Mouse (Mus musculus): ENCODE measurements around the gene Siva1. TPM values are rescaled to one million over a fixed set of nuclear protein-coding genes. Genes with fewer than 3 reads are reported as not detected.

The Siva1 gene
- 36.7 and 42.7 TPM in 2 replicates for polyA plus RNA-seq (2012; ENCODE audit: insufficient read depth, insufficient read length, missing spikeins)

GRCm38 (mm10) chr12:112644180-112644854, at the start of gene Siva1:
TSS of gene Siva1 (plus strand) at chr12:112644679.
- H3K27ac ChIP-seq (replicated peaks; ENCODE audit: low read depth, low read length), result 0 out of 2 replicates have a peak within 1 kb of the TSS, but pooled peaks have one; percentile 6
- H3K4me1 ChIP-seq (ENCODE audit: control insufficient read depth, insufficient read depth, insufficient read length, low read length), result peaks cover 2% of the 10 kb centered on the region; the same call in 1 of the 2 replicates
- H3K4me3 ChIP-seq (ENCODE audit: insufficient read depth, low read depth, low read length), result peak within 1 kb of the TSS; percentile 72

- Histone ChIP-seq H3K4me1 (ENCODE audit: control insufficient read depth, insufficient read depth, insufficient read length, low read length) (peaks cover 71% of the 10 kb centered on the region), H3K4me3 (ENCODE audit: insufficient read depth, low read depth, low read length) (no peak overlapping the region), H3K27ac (replicated peaks; ENCODE audit: low read depth, low read length) (peak overlapping the region; percentile 76)
Observed at GRCm38 (mm10) chr12:112594989-112595388, 49.5 kb upstream of the Siva1 start.

GRCm38 (mm10) chr12:112595626-112596025, 48.9 kb upstream of the Siva1 start:
- no peak overlapping the region for H3K4me3 ChIP-seq (ENCODE audit: insufficient read depth, low read depth, low read length)

GRCm38 (mm10) chr12:112596454-112596853, 48.0 kb upstream of the Siva1 start:
- H3K4me1 ChIP-seq (ENCODE audit: control insufficient read depth, insufficient read depth, insufficient read length, low read length), result peaks cover 60% of the 10 kb centered on the region
- H3K27ac ChIP-seq (replicated peaks; ENCODE audit: low read depth, low read length), result peak overlapping the region; percentile 1; the same call in 1 of the 2 replicates
- H3K4me3 ChIP-seq (ENCODE audit: insufficient read depth, low read depth, low read length), result no peak overlapping the region

More at GRCm38 (mm10) chr12:112595626-112596025, 48.9 kb upstream of the Siva1 start:
- peak overlapping the region; percentile 76 for H3K27ac ChIP-seq (replicated peaks; ENCODE audit: low read depth, low read length)
- H3K4me1 ChIP-seq (ENCODE audit: control insufficient read depth, insufficient read depth, insufficient read length, low read length), result peaks cover 67% of the 10 kb centered on the region

GRCm38 (mm10) chr12:112596891-112597500, 47.5 kb upstream of the Siva1 start:
- Histone ChIP-seq H3K4me3 (ENCODE audit: insufficient read depth, low read depth, low read length) (no peak overlapping the region), H3K4me1 (ENCODE audit: control insufficient read depth, insufficient read depth, insufficient read length, low read length) (peaks cover 54% of the 10 kb centered on the region), H3K27ac (replicated peaks; ENCODE audit: low read depth, low read length) (no peak overlapping the region)

GRCm38 (mm10) chr12:112597618-112598017, 46.9 kb upstream of the Siva1 start:
- Histone ChIP-seq H3K27ac (replicated peaks; ENCODE audit: low read depth, low read length) (no peak overlapping the region), H3K4me3 (ENCODE audit: insufficient read depth, low read depth, low read length) (no peak overlapping the region), H3K4me1 (ENCODE audit: control insufficient read depth, insufficient read depth, insufficient read length, low read length) (peaks cover 48% of the 10 kb centered on the region)

- Histone ChIP-seq H3K4me3 (ENCODE audit: insufficient read depth, low read depth, low read length) (no peak overlapping the region), H3K4me1 (ENCODE audit: control insufficient read depth, insufficient read depth, insufficient read length, low read length) (peaks cover 33% of the 10 kb centered on the region), H3K27ac (replicated peaks; ENCODE audit: low read depth, low read length) (no peak overlapping the region)
Observed at GRCm38 (mm10) chr12:112599198-112599597, 45.3 kb upstream of the Siva1 start.

- Histone ChIP-seq H3K4me1 (ENCODE audit: control insufficient read depth, insufficient read depth, insufficient read length, low read length) (peaks cover 25% of the 10 kb centered on the region), H3K4me3 (ENCODE audit: insufficient read depth, low read depth, low read length) (no peak overlapping the region), H3K27ac (replicated peaks; ENCODE audit: low read depth, low read length) (no peak overlapping the region)
Observed at GRCm38 (mm10) chr12:112599942-112600611, 44.4 kb upstream of the Siva1 start.

GRCm38 (mm10) chr12:112604022-112604421, 40.5 kb upstream of the Siva1 start:
- no peak overlapping the region for H3K4me3 ChIP-seq (ENCODE audit: insufficient read depth, low read depth, low read length)
- H3K27ac ChIP-seq (replicated peaks; ENCODE audit: low read depth, low read length), result no peak overlapping the region
- 0 out of 2 replicates have a peak, but pooled peaks cover 2% of the 10 kb centered on the region for H3K4me1 ChIP-seq (ENCODE audit: control insufficient read depth, insufficient read depth, insufficient read length, low read length)

GRCm38 (mm10) chr12:112604709-112605649, 39.5 kb upstream of the Siva1 start:
- H3K4me1 ChIP-seq (ENCODE audit: control insufficient read depth, insufficient read depth, insufficient read length, low read length), result 0 out of 2 replicates have a peak, but pooled peaks cover 2% of the 10 kb centered on the region
- H3K4me3 ChIP-seq (ENCODE audit: insufficient read depth, low read depth, low read length), result no peak overlapping the region
- no peak overlapping the region for H3K27ac ChIP-seq (replicated peaks; ENCODE audit: low read depth, low read length)

GRCm38 (mm10) chr12:112605766-112606165, 38.7 kb upstream of the Siva1 start:
- H3K27ac ChIP-seq (replicated peaks; ENCODE audit: low read depth, low read length), result no peak overlapping the region
- H3K4me3 ChIP-seq (ENCODE audit: insufficient read depth, low read depth, low read length), result no peak overlapping the region
- H3K4me1 ChIP-seq (ENCODE audit: control insufficient read depth, insufficient read depth, insufficient read length, low read length), result 0 out of 2 replicates have a peak, but pooled peaks cover 2% of the 10 kb centered on the region

- Histone ChIP-seq H3K27ac (replicated peaks; ENCODE audit: low read depth, low read length) (no peak overlapping the region), H3K4me1 (ENCODE audit: control insufficient read depth, insufficient read depth, insufficient read length, low read length) (0 out of 2 replicates have a peak, but pooled peaks cover 2% of the 10 kb centered on the region), H3K4me3 (ENCODE audit: insufficient read depth, low read depth, low read length) (no peak overlapping the region)
Observed at GRCm38 (mm10) chr12:112606998-112607397, 37.5 kb upstream of the Siva1 start.

- Histone ChIP-seq H3K4me3 (ENCODE audit: insufficient read depth, low read depth, low read length) (no peak overlapping the region), H3K27ac (replicated peaks; ENCODE audit: low read depth, low read length) (no peak overlapping the region), H3K4me1 (ENCODE audit: control insufficient read depth, insufficient read depth, insufficient read length, low read length) (0 out of 2 replicates have a peak, but pooled peaks cover 2% of the 10 kb centered on the region)
Observed at GRCm38 (mm10) chr12:112609031-112609430, 35.4 kb upstream of the Siva1 start.

GRCm38 (mm10) chr12:112616668-112617067, 27.8 kb upstream of the Siva1 start:
- Histone ChIP-seq H3K4me3 (ENCODE audit: insufficient read depth, low read depth, low read length) (no peak overlapping the region), H3K4me1 (ENCODE audit: control insufficient read depth, insufficient read depth, insufficient read length, low read length) (peaks cover 10% of the 10 kb centered on the region), H3K27ac (replicated peaks; ENCODE audit: low read depth, low read length) (no peak overlapping the region)

Measured in brown adipose tissue, adult 24 weeks (tissue).